Mouse (Mus musculus): ENCODE measurements around the gene Abcf1. TPM values are rescaled to one million over a fixed set of nuclear protein-coding genes. Genes with fewer than 3 reads are reported as not detected.

The Abcf1 gene
- polyA plus RNA-seq, 1 experiment from 2014 or later: 71.3 TPM

DNA sequence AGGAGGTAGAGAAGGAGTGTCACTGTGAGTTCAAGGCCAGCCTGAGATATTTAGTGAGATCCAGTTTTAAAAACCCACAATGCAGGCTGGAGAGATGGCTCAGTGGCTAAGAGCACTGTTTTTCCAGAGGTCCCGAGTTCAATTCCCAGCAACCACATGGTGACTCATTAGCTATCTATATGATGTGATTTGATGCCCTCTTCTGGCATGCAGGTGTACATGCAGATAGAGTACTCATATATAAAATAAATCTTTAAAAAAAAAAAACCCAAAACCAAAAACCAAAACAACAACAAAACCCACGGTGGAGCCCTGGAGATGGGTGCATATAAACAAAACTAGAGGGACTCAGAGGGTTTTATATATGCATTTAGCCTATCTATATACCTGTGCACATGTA lies 62.0 kb downstream of the Abcf1 start:
- no peak overlapping the region for H3K9ac ChIP-seq
- no peak overlapping the region for H3K27ac ChIP-seq
- H3K4me3 ChIP-seq: no peak overlapping the region
- H3K4me1 ChIP-seq (replicated peaks): peaks cover 34% of the 10 kb centered on the region
- no peak overlapping the region for H3K4me2 ChIP-seq
- 73% methylated on average over 2 of the region's 2 CpGs for WGBS
- ATAC-seq (replicated peaks; ENCODE audit: insufficient number of reproducible peaks, insufficient read depth, low FRiP score, low read depth): no peak
- peaks cover 18% of the 10 kb centered on the region for H3K36me3 ChIP-seq
- H3K9me3 ChIP-seq (replicated peaks): no peaks in the 10 kb centered on the region
- H3K27me3 ChIP-seq: no peaks in the 10 kb centered on the region

MicroRNAs encoded within 50 kb of the gene (microRNA counts, 519-probe panel; counts per million panel counts)
- microRNA mmu-miR-1894-3p (not detected), microRNA mmu-miR-1894-5p (1,853 counts per million, percentile 15 among the panel's probes with 10 or more counts), microRNA mmu-miR-877 (1,950 counts per million, percentile 20 among the panel's probes with 10 or more counts)

Small RNA genes lying within 50 kb of the gene (microRNA-seq; reads per million reads assigned to microRNA genes)
- gene Mir1894 (not detected), gene Mir877 (52.7 reads per million, percentile 43 among the genes with 10 or more reads in this experiment)

Other genes starting within 250 kb of the Abcf1 start
- gene Ier3, start 148.1 kb downstream of the Abcf1 start, polyA plus RNA-seq (2015; fragmentation: Nextera tagmentation; extraction: Ambion mirVana): 49.7 and 56.5 TPM in 2 replicates
- 103 and 109 TPM in 2 replicates for gene Flot1, start 146.5 kb downstream of the Abcf1 start, polyA plus RNA-seq (2015; fragmentation: Nextera tagmentation; extraction: Ambion mirVana)
- 567 and 662 TPM in 2 replicates for gene Tubb5, start 131.5 kb downstream of the Abcf1 start, polyA plus RNA-seq (2015; fragmentation: Nextera tagmentation; extraction: Ambion mirVana)
- 12.6 and 17.0 TPM in 2 replicates for gene Mdc1, start 128.2 kb downstream of the Abcf1 start, polyA plus RNA-seq (2015; fragmentation: Nextera tagmentation; extraction: Ambion mirVana)
- gene Nrm, start 108.4 kb downstream of the Abcf1 start, polyA plus RNA-seq (2015; fragmentation: Nextera tagmentation; extraction: Ambion mirVana): 38.7 and 46.2 TPM in 2 replicates
- 17.9 and 21.4 TPM in 2 replicates for gene Ppp1r18, start 104.2 kb downstream of the Abcf1 start, polyA plus RNA-seq (2015; fragmentation: Nextera tagmentation; extraction: Ambion mirVana)
- gene Dhx16, start 89.9 kb downstream of the Abcf1 start, polyA plus RNA-seq (2015; fragmentation: Nextera tagmentation; extraction: Ambion mirVana): 19.7 and 31.1 TPM in 2 replicates
- gene 2310061I04Rik, start 72.3 kb downstream of the Abcf1 start, polyA plus RNA-seq (2015; fragmentation: Nextera tagmentation; extraction: Ambion mirVana): 23.9 and 27.6 TPM in 2 replicates
- gene Atat1, start 59.7 kb downstream of the Abcf1 start, polyA plus RNA-seq (2015; fragmentation: Nextera tagmentation; extraction: Ambion mirVana): 38.7 and 50.7 TPM in 2 replicates
- 64.2 and 69.2 TPM in 2 replicates for gene Mrps18b, start 53.4 kb downstream of the Abcf1 start, polyA plus RNA-seq (2015; fragmentation: Nextera tagmentation; extraction: Ambion mirVana)
- 26.5 and 28.1 TPM in 2 replicates for gene Ppp1r10, start 53.3 kb downstream of the Abcf1 start, polyA plus RNA-seq (2015; fragmentation: Nextera tagmentation; extraction: Ambion mirVana)
- gene Gnl1, start 10.1 kb upstream of the Abcf1 start, polyA plus RNA-seq (2015; fragmentation: Nextera tagmentation; extraction: Ambion mirVana): 31.4 and 37.8 TPM in 2 replicates
- gene Prr3, start 10.5 kb upstream of the Abcf1 start, polyA plus RNA-seq (2015; fragmentation: Nextera tagmentation; extraction: Ambion mirVana): 13.7 and 20.4 TPM in 2 replicates
- 1.3 and 2.7 TPM in 2 replicates for gene H2-T24, start 50.8 kb upstream of the Abcf1 start, polyA plus RNA-seq (2015; fragmentation: Nextera tagmentation; extraction: Ambion mirVana)
- gene H2-T23, start 63.1 kb upstream of the Abcf1 start, polyA plus RNA-seq (2015; fragmentation: Nextera tagmentation; extraction: Ambion mirVana): 4.7 and 11.6 TPM in 2 replicates
- gene H2-T22, start 73.0 kb upstream of the Abcf1 start, polyA plus RNA-seq (2015; fragmentation: Nextera tagmentation; extraction: Ambion mirVana): 7.0 and 12.0 TPM in 2 replicates
- gene Gm6034, start 73.2 kb upstream of the Abcf1 start, polyA plus RNA-seq (2015; fragmentation: Nextera tagmentation; extraction: Ambion mirVana): not detected in 2 replicates
- 0.13 TPM in 1 of 2 replicates, not detected in the other for gene Gm11127, start 88.6 kb upstream of the Abcf1 start, polyA plus RNA-seq (2015; fragmentation: Nextera tagmentation; extraction: Ambion mirVana)
- not detected in 2 replicates for gene Gm19684, start 151.9 kb upstream of the Abcf1 start, polyA plus RNA-seq (2015; fragmentation: Nextera tagmentation; extraction: Ambion mirVana)
- not detected in 2 replicates for gene Gm7030, start 159.7 kb upstream of the Abcf1 start, polyA plus RNA-seq (2015; fragmentation: Nextera tagmentation; extraction: Ambion mirVana)
- 0.84 and 1.8 TPM in 2 replicates for gene Gm8909, start 198.8 kb upstream of the Abcf1 start, polyA plus RNA-seq (2015; fragmentation: Nextera tagmentation; extraction: Ambion mirVana)
- 0.36 TPM in 1 of 2 replicates, not detected in the other for gene H2-T3, start 220.5 kb upstream of the Abcf1 start, polyA plus RNA-seq (2015; fragmentation: Nextera tagmentation; extraction: Ambion mirVana)